In genomic region chr6:55356976-55357635, GRCm38 (mm10) we compare ENCODE assay signal across 18 mouse cellular contexts. TPM values are rescaled to one million over a fixed set of nuclear protein-coding genes. Genes with fewer than 3 reads are reported as not detected.
A peak's percentile ranks its signal among the peaks of the same experiment; 100 is the strongest.
DNase-seq lines count a peak whose midpoint lies in the region; ATAC-seq and TF ChIP-seq lines count a peak whose summit lies in the region.
"Had no signal": no experiment of that assay in that cellular context is flagged by ENCODE, and none has a peak within 500 bp of the region (broad histone marks: within the 10 kb centered on the region; RNA-seq: fewer than 3 reads in every experiment).

No protein-coding gene starts in this region.

- H3K4me1 ChIP-seq in heart, adult 2 months (ENCODE audit: control insufficient read depth, insufficient read depth, low read length) = peaks cover 17% of the 10 kb centered on the region
- peaks cover 22% of the 10 kb centered on the region; the same call in 1 of the 2 replicates for H3K4me1 ChIP-seq in lung, embryonic 14.5 days (ENCODE audit: insufficient read depth)
- H3K4me1 ChIP-seq in intestine, embryonic 15.5 days (replicated peaks) = peaks cover 17% of the 10 kb centered on the region; the same call in 1 of the 2 replicates
- H3K4me1 ChIP-seq: limb, embryonic 13.5 days had no signal

- no peaks in the 10 kb centered on the region for H3K36me3 ChIP-seq in heart, adult 2 months (ENCODE audit: control insufficient read depth, insufficient read depth, low read length)
- no peaks in the 10 kb centered on the region for H3K36me3 ChIP-seq in lung, embryonic 14.5 days (ENCODE audit: insufficient read depth)
- no peaks in the 10 kb centered on the region for H3K36me3 ChIP-seq in intestine, embryonic 15.5 days
- H3K36me3 ChIP-seq: embryonic facial prominence, embryonic 15.5 days; G1E; limb, embryonic 13.5 days; neural tube, embryonic 13.5 days had no signal

- no peak for DNase-seq in heart, adult 2 months
- no peak for DNase-seq in heart, adult 8-10 months (ENCODE audit: low spot score)
- DNase-seq in lung, embryonic 14.5 days = no peak
- DNase-seq in lung, postnatal 4 days = no peak
- DNase-seq in Muller cell, postnatal 12 days (ENCODE audit: inconsistent ontology term) = peak; percentile 10
- no peak for DNase-seq in layer of hippocampus, postnatal 25 days (ENCODE audit: extremely low spot score in 1 of 2, low spot score in 1 of 2)
- DNase-seq in embryo, embryonic 10.5 days (ENCODE audit: low spot score) = no peak
- DNase-seq: cerebellum, adult 18-20 months; gastrocnemius, postnatal 14 days; heart, postnatal 10 days had no signal

- H3K9me3 ChIP-seq in lung, embryonic 14.5 days (ENCODE audit: low read depth, low read length) = no peaks in the 10 kb centered on the region
- no peaks in the 10 kb centered on the region for H3K9me3 ChIP-seq in intestine, embryonic 15.5 days
- H3K9me3 ChIP-seq: embryonic facial prominence, embryonic 15.5 days; G1E; limb, embryonic 13.5 days; megakaryocyte, embryonic 14.5 days; neural tube, embryonic 13.5 days had no signal

- TF ChIP-seq EP300 in heart, adult 2 months (IDR thresholded peaks at IDR 0.05; ENCODE audit: insufficient read depth, low read depth, low read length) = no peak

- no peaks in the 10 kb centered on the region for H3K27me3 ChIP-seq in heart, adult 2 months (ENCODE audit: control insufficient read depth, insufficient read depth, low read length)
- no peaks in the 10 kb centered on the region for H3K27me3 ChIP-seq in lung, embryonic 14.5 days (ENCODE audit: insufficient read depth, low read length)
- no peaks in the 10 kb centered on the region for H3K27me3 ChIP-seq in intestine, embryonic 15.5 days (replicated peaks)
- H3K27me3 ChIP-seq: embryonic facial prominence, embryonic 15.5 days; limb, embryonic 13.5 days; megakaryocyte, embryonic 14.5 days; neural tube, embryonic 13.5 days had no signal

- intact Hi-C loops in heart, adult 2 months (cut with DNase I) = loop anchor here (10.0 kb wide), 1 partner anchor 62 kb away; no protein-coding TSS in a partner anchor

- H3K79me2 ChIP-seq in heart, adult 2 months (replicated peaks; ENCODE audit: control insufficient read depth, insufficient read depth, low read length) = no peaks in the 10 kb centered on the region

- H3K9ac ChIP-seq in heart, adult 2 months (ENCODE audit: low read depth, low read length) = no peak overlapping the region
- peak overlapping the region; percentile 1; the same call in 1 of the 2 replicates for H3K9ac ChIP-seq in lung, embryonic 14.5 days
- H3K9ac ChIP-seq in intestine, embryonic 15.5 days = no peak overlapping the region
- H3K9ac ChIP-seq: embryonic facial prominence, embryonic 15.5 days; limb, embryonic 13.5 days; neural tube, embryonic 13.5 days had no signal

- 64% methylated on average over 5 of the region's 5 CpGs for WGBS in heart, adult 2 months
- 60% methylated on average over 5 of the region's 5 CpGs for WGBS in lung, embryonic 14.5 days
- 72% methylated on average over 5 of the region's 5 CpGs for WGBS in intestine, embryonic 15.5 days

- ATAC-seq in lung, embryonic 14.5 days (ENCODE audit: insufficient read depth) = no peak
- peak; percentile 23 for ATAC-seq in intestine, embryonic 15.5 days
- ATAC-seq: hindbrain, embryonic 16.5 days had no signal

- H3K4me3 ChIP-seq in heart, adult 2 months = no peak overlapping the region
- no peak overlapping the region for H3K4me3 ChIP-seq in lung, embryonic 14.5 days (ENCODE audit: low read depth, low read length)
- no peak overlapping the region for H3K4me3 ChIP-seq in intestine, embryonic 15.5 days (replicated peaks)
- H3K4me3 ChIP-seq: embryonic facial prominence, embryonic 15.5 days; left cerebral cortex, adult 2 months; limb, embryonic 13.5 days; neural tube, embryonic 13.5 days had no signal

- TF ChIP-seq CTCF in heart, adult 2 months (IDR thresholded peaks at IDR 0.05) = no peak
- TF ChIP-seq CTCF in lung, embryonic 14.5 days (IDR thresholded peaks at IDR 0.05; ENCODE audit: low read depth) = no peak

- no peak for TF ChIP-seq POLR2A in heart, adult 2 months (IDR thresholded peaks at IDR 0.05; ENCODE audit: insufficient read depth, low read depth, low read length)

- peak overlapping the region; percentile 67 for H3K27ac ChIP-seq in heart, adult 2 months
- no peak overlapping the region for H3K27ac ChIP-seq in lung, embryonic 14.5 days (ENCODE audit: low read depth)
- peak overlapping the region; percentile 80 for H3K27ac ChIP-seq in intestine, embryonic 15.5 days
- H3K27ac ChIP-seq: embryonic facial prominence, embryonic 15.5 days; left cerebral cortex, adult 2 months; limb, embryonic 13.5 days; neural tube, embryonic 13.5 days had no signal

- H3K4me2 ChIP-seq in lung, embryonic 14.5 days = no peak overlapping the region
- H3K4me2 ChIP-seq in intestine, embryonic 15.5 days (replicated peaks) = no peak overlapping the region
- H3K4me2 ChIP-seq: embryonic facial prominence, embryonic 15.5 days; limb, embryonic 13.5 days; neural tube, embryonic 13.5 days had no signal

RNA-seq across cellular contexts. Expression of gene Ghrhr, which starts 19.0 kb away (rescaled TPM):
- not detected for total RNA-seq in heart, adult 2 months (2021)
- not detected in 2 replicates for polyA plus RNA-seq in heart, adult 2 months (2012; rRNA removed)
- total RNA-seq in heart, adult 8-10 months (2022) = not detected
- polyA plus RNA-seq in lung, embryonic 14.5 days (2014; fragmentation: Nextera tagmentation; extraction: Ambion mirVana) = not detected in 2 replicates
- polyA plus RNA-seq in intestine, embryonic 15.5 days (2015; fragmentation: Nextera tagmentation; extraction: Ambion mirVana) = 0.23 and 0.34 TPM in 2 replicates
- total RNA-seq in layer of hippocampus, postnatal 25 days (2021) = not detected
- total RNA-seq: gastrocnemius, postnatal 14 days; heart, postnatal 10 days; left cerebral cortex, adult 2 months had no signal
- polyA plus RNA-seq: embryonic facial prominence, embryonic 15.5 days; G1E; hindbrain, embryonic 16.5 days; limb, embryonic 13.5 days; neural tube, embryonic 13.5 days had no signal

RNA-seq across cellular contexts. Expression of gene Aqp1, which starts 20.9 kb away (rescaled TPM):
- 100 to 1,000 TPM; 377 to 449 TPM for total RNA-seq in heart, adult 2 months (2021)
- polyA plus RNA-seq in heart, adult 2 months (2012; rRNA removed) = 433 and 638 TPM in 2 replicates
- 100 to 1,000 TPM; 336 to 404 (median 350) TPM for total RNA-seq in heart, adult 8-10 months (2022)
- 4.0 and 4.4 TPM in 2 replicates for polyA plus RNA-seq in lung, embryonic 14.5 days (2014; fragmentation: Nextera tagmentation; extraction: Ambion mirVana)
- polyA plus RNA-seq in intestine, embryonic 15.5 days (2015; fragmentation: Nextera tagmentation; extraction: Ambion mirVana) = 16.4 and 20.0 TPM in 2 replicates
- under 1 TPM; 0.70 to 0.74 TPM for total RNA-seq in layer of hippocampus, postnatal 25 days (2021)
- polyA plus RNA-seq: G1E had no signal

Comparison
In these comparisons a context has a peak if more than half of its experiments do, and no peak if none do; other contexts are left out.
1. RNA of gene Aqp1, which starts 20.9 kb away (total RNA-seq): 377 to 449 TPM in heart, adult 2 months and 336 to 404 TPM in heart, adult 8-10 months; 0.70 to 0.74 TPM in layer of hippocampus, postnatal 25 days; every median in the first group is over 100 times any median in the second.